Mouse (Mus musculus): ENCODE measurements around the gene Enox1.

GRCm38 (mm10) chr14:77373119-77373518 lies 216.6 kb downstream of the Enox1 start:
- TF ChIP-seq POLR2A (IDR thresholded peaks at IDR 0.05; ENCODE audit: borderline replicate concordance, control insufficient read depth, low read depth, low read length): no peak
- TF ChIP-seq CTCF (IDR thresholded peaks at IDR 0.05; ENCODE audit: control insufficient read depth, insufficient read depth, low read length): no peak
